Mouse (Mus musculus) limb, embryonic 12.5 days (tissue): ENCODE data around the gene Vwa3b. TPM values are rescaled to one million over a fixed set of nuclear protein-coding genes. Genes with fewer than 3 reads are reported as not detected.
"Not testable (repeated sequence)": the region's sequence is repeated elsewhere in the genome, so short reads cannot be mapped to it uniquely, and the experiment has no call there.

Source experiments
- ATAC-seq: fragments of 200-750 bp; cut with Nextera tagmentation; 2 replicates; pipeline ENCODE4 v1.8.0; 2017; ENCODE audit warnings: low read depth, moderate TSS enrichment; ENCODE audit not compliant: insufficient number of reproducible peaks, insufficient read depth, low FRiP score, low TSS enrichment
- H3K27ac ChIP-seq: fragments of 300-500 bp; sonication (generic); 2 replicates; pipeline ENCODE4 v1.5.1; 2016; ENCODE audit warnings: mild to moderate bottlenecking, moderate library complexity
- H3K27me3 ChIP-seq: fragments of 300-500 bp; sonication (generic); 2 replicates; pipeline ENCODE4 v1.6.1; 2016; ENCODE audit warnings: mild to moderate bottlenecking, moderate library complexity
- H3K36me3 ChIP-seq: fragments of 300-500 bp; sonication (generic); 2 replicates; pipeline ENCODE4 v1.6.1; 2016; ENCODE audit warnings: mild to moderate bottlenecking, moderate library complexity
- H3K4me1 ChIP-seq: fragments of 300-500 bp; sonication (generic); replicated peaks from 2 replicates; pipeline ENCODE4 v1.6.1; 2016
- H3K4me2 ChIP-seq: fragments of 300-500 bp; sonication (generic); 2 replicates; pipeline ENCODE4 v1.6.1; 2016; ENCODE audit warnings: mild to moderate bottlenecking, moderate library complexity
- H3K4me3 ChIP-seq: fragments of 300-500 bp; sonication (generic); replicated peaks from 2 replicates; pipeline ENCODE4 v1.5.1; 2016; ENCODE audit warnings: mild to moderate bottlenecking
- H3K9ac ChIP-seq: fragments of 300-500 bp; sonication (generic); replicated peaks from 2 replicates; pipeline ENCODE4 v1.6.1; 2016; ENCODE audit warnings: mild to moderate bottlenecking, moderate library complexity
- H3K9me3 ChIP-seq: fragments of 300-500 bp; sonication (generic); 2 replicates; pipeline ENCODE4 v1.6.1; 2016; ENCODE audit warnings: mild to moderate bottlenecking, moderate library complexity
- WGBS: fragments of 180-500 bp; shearing (Covaris S2); methylation state at CpG from one replicate; pipeline ENCODE4 v1.1.7; 2016; 5-methylcytosine and 5-hydroxymethylcytosine counted together
- polyA plus RNA-seq: library from polyadenylated mRNA; unstranded; fragments of >200 nt; fragmentation: Nextera tagmentation; extraction: Ambion mirVana; gene quantifications from 2 replicates; pipeline ENCODE4 v1.2.1, GENCODE M21; 2016

Gene Vwa3b
- polyA plus RNA-seq, 1 experiment from 2014 or later, result 1.3 TPM

DNA sequence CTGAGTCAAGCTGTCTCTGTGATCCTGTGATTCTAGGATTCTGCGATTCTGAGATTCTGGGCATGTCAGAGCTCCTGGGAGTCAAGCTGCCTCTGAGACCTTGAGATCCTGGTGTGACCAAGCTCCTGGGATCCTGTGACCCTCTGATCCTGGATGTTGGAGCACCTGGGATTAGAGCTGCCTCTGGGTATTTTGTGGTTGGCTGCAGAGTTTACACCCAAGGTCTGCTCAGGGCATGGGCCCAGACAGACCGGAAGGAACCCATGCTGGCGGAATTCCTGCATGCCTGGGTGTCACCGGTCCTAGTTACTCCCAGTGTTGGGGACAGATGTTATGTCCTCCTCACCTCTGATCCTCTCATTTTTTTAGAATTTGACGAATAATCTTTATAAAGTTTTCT, 32.1 kb upstream of the Vwa3b start:
- WGBS, result 92% methylated on average over 5 of the region's 5 CpGs
- Histone ChIP-seq H3K36me3 (no peaks in the 10 kb centered on the region), H3K9ac (no peak overlapping the region), H3K4me3 (no peak overlapping the region), H3K27me3 (no peaks in the 10 kb centered on the region), H3K9me3 (no peaks in the 10 kb centered on the region), H3K4me1 (no peaks in the 10 kb centered on the region), H3K4me2 (no peak overlapping the region), H3K27ac (no peak overlapping the region)
- ATAC-seq, result no peak

DNA sequence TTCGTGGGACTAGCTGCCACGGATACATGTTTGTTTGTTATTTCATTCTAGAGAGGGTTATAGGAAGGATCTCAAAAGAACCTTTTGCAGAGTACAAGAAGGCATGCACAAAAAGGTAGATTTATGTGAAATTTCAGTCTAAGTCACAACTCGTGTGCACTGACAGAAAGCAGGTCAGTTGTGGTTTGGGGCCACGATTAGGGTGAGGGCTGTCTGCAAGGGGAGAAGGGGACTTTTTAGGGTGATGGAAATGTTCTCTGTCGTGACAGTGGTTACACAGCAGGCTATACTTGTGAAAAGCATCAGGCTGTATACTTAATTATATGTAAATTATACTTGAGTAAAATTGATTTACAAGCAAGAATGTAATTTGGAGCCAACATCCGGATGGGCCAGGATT, 30.6 kb upstream of the Vwa3b start:
- Histone ChIP-seq H3K27ac (no peak overlapping the region), H3K27me3 (no peaks in the 10 kb centered on the region), H3K4me1 (no peaks in the 10 kb centered on the region), H3K4me2 (no peak overlapping the region), H3K9me3 (no peaks in the 10 kb centered on the region), H3K9ac (no peak overlapping the region), H3K4me3 (no peak overlapping the region), H3K36me3 (no peaks in the 10 kb centered on the region)
- WGBS, result 68% methylated on average over 6 of the region's 6 CpGs
- ATAC-seq, result no peak

DNA sequence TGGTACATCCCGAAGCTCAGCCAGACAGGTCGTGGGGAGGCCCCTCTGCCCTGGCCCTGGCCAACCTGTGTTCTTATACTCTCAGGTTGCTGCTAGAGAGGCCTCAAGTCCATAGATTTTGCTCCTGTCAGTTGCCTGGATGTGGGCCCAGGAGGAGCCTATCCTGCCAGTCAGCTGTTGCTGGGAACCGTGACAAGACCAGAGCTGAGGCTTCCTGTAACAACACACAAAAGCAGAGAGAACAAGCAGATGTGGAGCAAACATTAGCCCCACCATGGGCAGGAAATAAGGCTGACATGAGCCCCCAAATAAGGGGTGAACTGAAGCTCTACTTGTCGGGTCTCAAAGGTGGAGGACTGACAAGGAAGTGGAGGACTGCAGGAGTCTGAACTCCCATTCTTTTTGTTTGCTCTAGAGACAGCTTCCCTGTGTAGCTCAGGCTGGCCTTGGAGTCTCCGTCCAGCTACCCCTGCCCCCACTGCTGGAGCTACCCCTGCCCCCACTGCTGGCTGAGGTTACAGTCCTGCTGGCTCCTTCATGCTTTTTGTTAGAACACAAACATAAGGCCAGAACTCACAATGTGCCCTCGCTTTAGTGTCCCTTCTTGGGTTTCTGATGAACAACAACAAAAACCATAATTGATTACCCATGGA, 29.7 kb upstream of the Vwa3b start:
- Histone ChIP-seq H3K36me3 (no peaks in the 10 kb centered on the region), H3K4me1 (no peaks in the 10 kb centered on the region), H3K27ac (no peak overlapping the region), H3K27me3 (no peaks in the 10 kb centered on the region), H3K9me3 (no peaks in the 10 kb centered on the region), H3K4me3 (no peak overlapping the region), H3K4me2 (no peak overlapping the region), H3K9ac (no peak overlapping the region)
- no peak for ATAC-seq
- 68% methylated on average over 6 of the region's 6 CpGs for WGBS

DNA sequence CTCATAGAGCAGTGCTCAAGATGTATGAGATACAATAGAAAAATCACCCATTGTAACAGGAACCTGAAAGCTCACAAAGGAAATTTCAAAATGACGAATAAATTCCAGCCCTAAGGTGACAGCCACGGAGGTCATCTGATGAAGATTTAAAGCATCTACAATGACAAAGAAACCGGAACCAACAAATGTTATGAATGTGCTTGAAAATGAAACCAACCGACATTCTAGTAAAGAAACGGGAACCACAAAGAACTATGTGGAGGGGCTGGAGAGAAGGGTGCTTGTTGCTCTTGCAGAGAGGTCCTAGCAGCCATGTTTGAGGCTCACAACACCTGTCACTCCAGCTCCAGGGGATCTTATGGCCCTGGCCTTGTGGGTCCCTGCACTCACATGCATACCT, 26.1 kb upstream of the Vwa3b start:
- H3K4me2 ChIP-seq, result no peak overlapping the region
- H3K4me3 ChIP-seq, result no peak overlapping the region
- H3K27me3 ChIP-seq, result no peaks in the 10 kb centered on the region
- no peak overlapping the region for H3K27ac ChIP-seq
- ATAC-seq, result no peak
- 73% methylated on average over 5 of the region's 5 CpGs for WGBS
- no peaks in the 10 kb centered on the region for H3K9me3 ChIP-seq
- no peaks in the 10 kb centered on the region for H3K4me1 ChIP-seq
- H3K36me3 ChIP-seq, result no peaks in the 10 kb centered on the region
- no peak overlapping the region for H3K9ac ChIP-seq

DNA sequence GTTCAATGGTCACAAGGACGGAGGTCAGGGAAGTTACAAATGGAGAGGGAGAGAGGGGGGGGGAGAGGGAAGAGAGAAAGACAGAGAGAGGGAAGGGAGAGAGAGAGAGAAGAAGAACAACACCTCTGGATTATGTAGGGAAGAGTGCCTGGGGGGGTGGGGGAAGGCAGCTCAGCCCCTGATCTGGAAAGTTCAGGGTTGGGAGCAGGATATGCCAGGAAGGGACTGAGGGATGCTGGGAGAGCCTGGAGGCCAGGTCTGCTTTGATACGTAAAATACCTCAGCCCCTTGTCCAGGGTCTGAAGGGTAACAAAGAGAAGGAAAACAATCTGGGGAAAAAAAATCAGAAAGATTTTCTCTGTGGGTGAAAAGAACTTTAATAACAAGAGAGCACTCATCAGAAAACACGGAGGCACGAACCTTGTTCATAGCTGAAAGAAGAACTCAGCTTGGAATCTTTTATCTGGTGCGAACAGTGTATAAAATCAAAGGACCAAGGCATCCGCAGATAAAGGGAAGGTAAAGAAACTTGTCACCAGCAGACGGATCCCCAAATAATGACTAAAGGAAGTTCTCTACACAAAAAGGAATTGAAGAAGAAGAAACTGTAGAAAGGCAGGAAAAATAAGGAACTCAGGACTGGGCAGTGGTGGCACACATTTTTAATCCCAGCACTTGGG, 24.6 kb upstream of the Vwa3b start:
- Histone ChIP-seq H3K4me3 (no peak overlapping the region), H3K36me3 (no peaks in the 10 kb centered on the region), H3K27me3 (no peaks in the 10 kb centered on the region), H3K4me2 (no peak overlapping the region), H3K4me1 (no peaks in the 10 kb centered on the region), H3K27ac (no peak overlapping the region), H3K9me3 (no peaks in the 10 kb centered on the region), H3K9ac (no peak overlapping the region)
- ATAC-seq, result no peak
- WGBS, result 45% methylated on average over 7 of the region's 7 CpGs

DNA sequence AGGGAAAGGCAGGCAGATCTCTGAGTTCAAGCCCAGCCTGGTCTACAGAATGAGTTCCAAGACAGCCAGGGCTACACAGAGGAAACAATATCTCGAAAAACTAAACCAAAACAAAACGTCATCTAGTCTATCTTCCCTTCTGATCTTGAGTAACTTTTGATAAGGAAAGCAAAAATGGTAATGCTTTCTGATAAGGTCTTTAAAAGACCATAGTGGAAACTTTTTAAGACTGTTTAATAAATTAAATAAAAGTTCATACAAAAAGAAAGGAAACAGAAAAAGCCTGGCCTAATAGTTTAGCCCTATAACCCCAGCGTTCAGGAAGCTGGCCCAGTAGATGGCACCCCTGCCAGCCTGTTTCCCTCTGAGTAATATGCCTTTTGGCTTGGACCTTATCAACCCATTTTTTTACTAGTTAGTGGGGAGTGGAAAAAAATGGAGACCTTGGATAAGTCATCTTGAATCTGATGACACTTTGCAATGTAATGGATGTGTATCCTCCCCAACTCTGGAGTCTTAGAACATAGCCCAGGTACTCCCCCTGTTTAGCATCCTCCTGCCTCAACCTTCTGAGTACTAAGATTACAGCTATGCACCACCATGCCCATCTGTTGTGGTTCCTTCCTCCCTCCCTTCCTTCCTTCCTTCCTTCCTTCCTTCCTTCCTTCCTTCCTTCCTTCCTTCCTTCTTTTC, 23.9 kb upstream of the Vwa3b start:
- H3K4me1 ChIP-seq, result no peaks in the 10 kb centered on the region
- no peak overlapping the region for H3K9ac ChIP-seq
- no peak overlapping the region for H3K4me2 ChIP-seq
- H3K27ac ChIP-seq, result no peak overlapping the region
- H3K4me3 ChIP-seq, result no peak overlapping the region
- H3K36me3 ChIP-seq, result no peaks in the 10 kb centered on the region
- no peaks in the 10 kb centered on the region for H3K27me3 ChIP-seq
- no peak for ATAC-seq
- WGBS, result 76% methylated on average over 3 of the region's 3 CpGs
- H3K9me3 ChIP-seq, result no peaks in the 10 kb centered on the region

DNA sequence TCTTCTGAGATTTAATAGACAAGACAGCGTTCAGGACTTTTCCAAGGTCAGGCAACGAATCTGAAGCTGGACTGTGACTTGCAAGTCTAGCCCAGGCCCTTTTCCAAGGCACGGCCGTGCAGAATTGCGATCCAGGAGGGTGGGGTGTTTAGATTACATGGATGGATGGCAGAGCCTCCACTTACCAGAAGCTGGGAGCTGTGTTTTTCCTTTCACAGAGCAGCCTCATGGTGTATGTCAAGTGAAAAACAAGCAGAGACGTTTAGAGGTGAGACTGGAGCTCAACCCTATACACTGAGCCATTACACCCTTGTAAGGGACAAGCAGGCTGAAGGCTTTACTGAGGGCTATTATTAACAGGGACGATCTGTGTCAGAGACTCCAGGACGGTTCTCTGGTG, 21.9 kb upstream of the Vwa3b start:
- 76% methylated on average over 8 of the region's 8 CpGs for WGBS
- no peaks in the 10 kb centered on the region for H3K9me3 ChIP-seq
- H3K9ac ChIP-seq, result no peak overlapping the region
- no peak overlapping the region for H3K4me3 ChIP-seq
- no peak overlapping the region for H3K27ac ChIP-seq
- H3K4me2 ChIP-seq, result no peak overlapping the region
- H3K4me1 ChIP-seq, result no peaks in the 10 kb centered on the region
- H3K36me3 ChIP-seq, result no peaks in the 10 kb centered on the region
- no peak for ATAC-seq
- no peaks in the 10 kb centered on the region for H3K27me3 ChIP-seq

DNA sequence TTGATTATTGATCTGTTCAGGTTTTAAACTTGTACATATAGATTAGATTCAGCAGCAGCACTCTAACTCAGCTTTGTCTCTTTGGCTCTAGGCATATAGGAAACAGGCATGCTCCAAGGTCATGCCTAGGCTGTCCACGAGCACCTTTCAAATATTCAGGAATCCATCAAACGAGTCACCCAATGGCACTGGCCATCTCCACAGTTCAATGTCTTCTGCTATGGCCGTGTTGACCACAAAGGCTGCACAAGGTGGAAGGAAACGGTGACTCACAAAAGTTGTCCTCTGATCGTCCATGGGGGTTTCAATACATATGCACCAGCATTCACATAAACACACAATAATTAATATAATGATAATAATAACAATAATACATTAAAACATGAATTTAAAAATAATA, 21.4 kb upstream of the Vwa3b start:
- no peaks in the 10 kb centered on the region for H3K36me3 ChIP-seq
- H3K9me3 ChIP-seq, result no peaks in the 10 kb centered on the region
- H3K9ac ChIP-seq, result no peak overlapping the region
- WGBS, result 81% methylated on average over 5 of the region's 5 CpGs
- H3K4me1 ChIP-seq, result no peaks in the 10 kb centered on the region
- ATAC-seq, result no peak
- no peak overlapping the region for H3K4me3 ChIP-seq
- no peak overlapping the region for H3K27ac ChIP-seq
- H3K27me3 ChIP-seq, result no peaks in the 10 kb centered on the region
- no peak overlapping the region for H3K4me2 ChIP-seq

DNA sequence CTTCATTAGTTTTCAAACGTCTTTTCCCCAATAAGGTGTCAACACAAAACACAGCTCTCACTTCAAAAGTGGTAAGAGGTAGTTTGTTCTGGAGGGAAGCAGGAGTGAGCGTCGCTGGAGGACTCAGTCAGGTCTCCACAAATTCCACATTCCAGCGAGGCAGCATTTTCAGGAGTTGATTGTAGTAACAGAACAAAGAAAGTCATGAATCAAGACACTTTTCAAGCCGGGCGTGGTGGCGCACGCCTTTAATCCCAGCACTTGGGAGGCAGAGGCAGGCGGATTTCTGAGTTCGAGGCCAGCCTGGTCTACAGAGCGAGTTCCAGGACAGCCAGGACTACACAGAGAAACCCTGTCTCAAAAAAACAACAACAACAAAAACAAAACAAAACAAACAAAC, 19.9 kb upstream of the Vwa3b start:
- not testable (repeated sequence) for H3K4me3 ChIP-seq, H3K27ac ChIP-seq, H3K9ac ChIP-seq, H3K36me3 ChIP-seq, H3K27me3 ChIP-seq, ATAC-seq, H3K9me3 ChIP-seq, H3K4me1 ChIP-seq, H3K4me2 ChIP-seq
- WGBS, result 87% methylated on average over 11 of the region's 11 CpGs

DNA sequence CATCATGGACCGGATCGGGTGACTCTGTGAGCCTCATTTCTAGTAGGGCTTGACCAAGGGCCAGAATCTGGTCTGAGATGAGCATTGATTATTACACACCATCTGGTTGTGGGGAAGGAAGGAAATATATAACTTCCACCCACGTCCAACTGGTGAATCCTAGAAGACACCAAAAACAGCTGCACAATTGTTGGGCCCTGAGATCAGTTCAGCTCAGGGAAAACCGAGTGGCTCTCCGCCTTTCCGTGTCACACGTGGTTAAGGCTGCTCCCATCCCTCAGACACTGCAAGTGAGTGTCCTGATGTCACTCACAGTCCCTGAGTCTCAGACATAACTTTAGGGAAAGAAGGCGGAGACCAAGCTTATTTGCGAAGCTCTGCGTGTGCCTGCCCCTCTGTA, 16.5 kb upstream of the Vwa3b start:
- H3K4me2 ChIP-seq, result no peak overlapping the region
- no peaks in the 10 kb centered on the region for H3K27me3 ChIP-seq
- H3K4me3 ChIP-seq, result no peak overlapping the region
- no peaks in the 10 kb centered on the region for H3K9me3 ChIP-seq
- ATAC-seq, result no peak
- no peak overlapping the region for H3K9ac ChIP-seq
- H3K36me3 ChIP-seq, result no peaks in the 10 kb centered on the region
- 76% methylated on average over 10 of the region's 10 CpGs for WGBS
- no peak overlapping the region for H3K27ac ChIP-seq
- H3K4me1 ChIP-seq, result no peaks in the 10 kb centered on the region

DNA sequence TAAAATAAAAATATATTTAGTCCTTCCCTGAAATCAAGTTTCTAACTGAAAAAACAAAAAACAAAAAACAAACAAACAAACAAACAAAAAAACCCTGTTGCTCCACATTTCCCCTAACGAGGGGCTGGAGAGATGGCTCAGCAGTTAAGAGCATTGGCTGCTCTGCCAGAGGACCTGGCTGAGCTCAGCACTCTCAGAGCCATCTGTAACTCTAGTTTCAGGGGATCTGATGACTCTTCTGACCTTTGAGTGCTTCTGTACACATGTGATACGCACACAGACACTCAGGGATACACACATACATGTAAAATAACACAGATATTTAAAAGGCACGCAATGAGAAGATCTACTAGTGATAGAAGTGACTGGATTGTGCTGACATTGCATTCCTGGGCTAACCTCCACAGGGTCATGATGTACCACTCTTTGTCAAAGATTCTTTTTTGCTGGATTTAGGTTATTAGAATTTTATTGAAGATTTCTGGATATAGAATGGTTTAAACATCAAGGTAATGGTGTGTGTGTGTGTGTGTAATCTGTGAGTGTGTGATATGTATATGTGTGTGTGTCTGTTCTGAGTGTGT, 14.7 kb upstream of the Vwa3b start:
- Histone ChIP-seq H3K4me2 (no peak overlapping the region), H3K27ac (no peak overlapping the region), H3K36me3 (no peaks in the 10 kb centered on the region), H3K9me3 (no peaks in the 10 kb centered on the region), H3K4me1 (no peaks in the 10 kb centered on the region), H3K9ac (no peak overlapping the region), H3K4me3 (no peak overlapping the region), H3K27me3 (no peaks in the 10 kb centered on the region)
- WGBS, result 73% methylated on average over 3 of the region's 3 CpGs
- ATAC-seq, result no peak
